Mouse (Mus musculus): ENCODE results near the gene Kcnj11.

Gene Kcnj11

DNA sequence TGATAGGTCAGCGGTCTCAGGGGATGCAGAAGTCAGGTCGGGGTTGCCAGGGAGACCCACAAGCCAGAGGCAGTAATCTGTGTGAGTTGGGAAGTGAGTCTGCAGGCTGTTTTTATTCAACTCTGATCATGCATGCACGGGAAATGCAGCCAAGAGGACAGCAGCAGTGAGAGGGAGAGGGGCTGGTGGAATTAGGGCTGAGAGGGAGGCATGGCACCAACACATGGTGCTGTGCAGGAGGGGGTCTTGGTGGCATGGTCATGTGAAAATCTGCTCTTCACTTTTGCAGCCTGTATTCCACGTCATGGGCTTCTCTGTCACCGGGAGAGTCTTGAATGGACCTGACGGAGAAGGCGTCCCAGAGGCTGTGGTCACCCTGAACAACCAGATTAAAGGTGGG is 50.6 kb downstream of the Kcnj11 start:
- DNase-seq (ENCODE audit: low read depth, low spot score): no peak

DNA sequence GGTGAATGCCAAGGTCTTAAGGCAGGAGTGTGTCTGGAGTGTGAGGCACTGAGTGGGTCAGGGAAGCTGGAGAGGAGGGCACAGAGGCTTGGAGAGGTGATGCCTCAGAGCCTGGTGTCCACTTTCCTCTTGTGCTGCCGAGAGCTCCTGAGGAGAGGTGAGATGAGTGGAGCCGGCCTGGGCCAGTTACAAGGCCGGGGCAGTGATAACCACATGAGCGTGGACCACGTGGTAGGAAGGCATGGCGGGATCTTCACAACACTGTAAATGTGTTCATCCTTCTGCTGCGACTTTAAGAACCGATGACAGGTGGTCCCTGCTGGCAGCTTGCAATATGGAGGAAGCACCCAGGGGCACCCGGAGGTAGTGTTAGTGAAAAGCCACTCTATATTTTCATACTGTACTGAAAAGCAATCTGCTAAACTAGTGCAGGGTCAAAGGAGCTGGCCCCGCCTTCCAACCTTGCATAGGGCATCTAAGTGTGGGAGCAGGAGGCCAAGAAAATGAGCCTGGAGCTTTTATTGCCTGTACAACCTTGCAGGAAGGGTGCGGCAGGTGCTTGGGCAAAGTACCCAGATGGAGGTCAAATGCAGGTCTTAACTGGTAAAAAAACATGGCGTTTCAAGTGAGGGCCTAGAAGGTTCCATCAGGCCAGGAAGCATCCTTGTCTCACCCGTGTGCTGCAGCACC is 52.5 kb downstream of the Kcnj11 start:
- no peak for DNase-seq (ENCODE audit: low read depth, low spot score)

DNA sequence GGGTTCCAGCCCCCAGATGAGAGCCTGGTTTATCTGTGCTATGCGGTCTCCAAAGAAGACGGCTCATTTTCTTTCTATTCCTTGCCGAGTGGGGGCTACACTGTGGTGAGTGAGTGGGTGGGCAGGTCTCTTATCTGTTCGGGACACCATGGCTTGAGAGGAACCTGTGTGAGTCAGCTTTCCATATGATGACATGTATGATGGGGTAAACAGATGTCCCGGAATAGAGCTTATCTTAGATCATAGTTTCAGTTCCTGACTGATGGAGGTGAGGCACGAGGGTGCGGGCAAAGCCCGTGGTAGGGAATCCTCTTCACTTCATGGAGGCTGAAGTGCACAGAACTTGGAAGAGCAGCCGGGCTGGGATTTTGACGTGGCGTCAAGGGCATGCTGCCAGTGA is 54.7 kb downstream of the Kcnj11 start:
- DNase-seq (ENCODE audit: low read depth, low spot score): no peak

DNA sequence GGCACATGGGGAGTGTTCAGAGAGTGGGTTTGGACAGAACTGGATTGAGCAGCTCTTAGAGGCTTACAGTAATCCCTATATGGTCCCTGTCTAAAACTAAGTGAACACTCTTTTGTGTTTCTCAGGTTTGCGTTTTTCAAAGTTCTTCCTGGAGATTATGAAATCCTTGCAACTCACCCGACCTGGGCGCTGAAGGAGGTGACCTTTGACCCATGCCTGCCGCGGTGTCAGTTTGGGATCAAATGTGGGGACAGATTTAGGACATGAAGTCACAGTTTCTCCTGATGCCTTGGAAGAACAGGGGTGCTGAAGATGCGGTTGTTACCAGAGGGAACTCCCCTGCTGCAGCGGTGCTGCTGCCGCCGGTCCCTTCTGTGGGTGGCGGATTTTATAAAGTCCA is 56.5 kb downstream of the Kcnj11 start:
- no peak for DNase-seq (ENCODE audit: low read depth, low spot score)

Data from CD4-positive, CD25-positive, alpha-beta regulatory T cell, adult 2 months (primary cell).